Mouse (Mus musculus) v-Abl transformed pro-B cells (cell line): ENCODE data around the gene Glyctk.

Source experiments
- in situ Hi-C, 2 experiments: fragments of 400-800 bp; cut with MboI; formaldehyde crosslinking; loops; one replicate each; pipeline ENCODE4 v1.15.1; 2025; ENCODE audit not compliant: unreplicated experiment in 2 of 2

Glyctk gene

DNA sequence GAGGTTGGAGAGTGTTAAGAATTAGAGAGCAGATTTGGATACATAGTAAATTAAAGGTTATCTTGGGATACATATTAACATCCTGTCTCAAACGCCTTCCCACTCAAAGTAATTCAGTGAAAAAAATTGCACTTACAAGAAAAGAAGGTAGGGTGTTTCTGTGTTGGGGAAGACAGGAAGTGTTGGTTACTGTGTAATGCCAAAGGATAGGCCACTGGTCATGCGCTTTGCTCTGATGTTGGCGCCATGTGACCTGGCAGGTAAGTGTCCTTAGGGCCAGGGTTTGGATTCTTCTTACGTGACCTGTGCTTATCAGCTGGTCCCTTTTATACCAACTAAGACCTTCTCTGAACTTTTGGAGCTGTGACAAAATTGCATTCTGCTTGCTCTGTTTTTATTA lies 24.2 kb upstream of the Glyctk start:
- in situ Hi-C loops = loop anchor here (25.0 kb wide), 2 partner anchors 1380 to 1945 kb away; partner anchors contain the start of genes Hyal2 (in 1 of the 2), Rassf1 (in 1 of the 2) and Tusc2 (in 1 of the 2)

DNA sequence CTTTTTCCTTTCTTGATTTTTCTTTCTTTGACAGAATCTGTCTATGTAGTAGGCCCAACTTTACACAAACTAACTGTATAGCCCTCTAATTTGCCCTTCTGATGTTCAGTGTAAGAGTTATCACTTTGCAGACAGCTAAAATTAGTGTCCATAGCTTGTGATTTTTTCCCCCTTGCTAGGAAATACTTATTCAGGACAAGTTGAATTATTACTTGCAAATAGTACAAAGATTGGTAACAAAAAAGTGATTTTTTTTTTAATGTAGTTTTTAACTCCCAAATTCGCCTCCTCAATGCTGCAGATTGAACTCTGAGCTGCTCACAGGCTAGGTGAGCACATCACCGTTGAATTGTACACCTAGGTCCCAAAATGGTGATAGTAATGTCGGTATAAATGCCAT lies 22.0 kb upstream of the Glyctk start:
- in situ Hi-C loops = loop anchor here (25.0 kb wide), 2 partner anchors 1382 to 1943 kb away; partner anchors contain the start of genes Hyal2 (in 1 of the 2), Rassf1 (in 1 of the 2) and Tusc2 (in 1 of the 2)

DNA sequence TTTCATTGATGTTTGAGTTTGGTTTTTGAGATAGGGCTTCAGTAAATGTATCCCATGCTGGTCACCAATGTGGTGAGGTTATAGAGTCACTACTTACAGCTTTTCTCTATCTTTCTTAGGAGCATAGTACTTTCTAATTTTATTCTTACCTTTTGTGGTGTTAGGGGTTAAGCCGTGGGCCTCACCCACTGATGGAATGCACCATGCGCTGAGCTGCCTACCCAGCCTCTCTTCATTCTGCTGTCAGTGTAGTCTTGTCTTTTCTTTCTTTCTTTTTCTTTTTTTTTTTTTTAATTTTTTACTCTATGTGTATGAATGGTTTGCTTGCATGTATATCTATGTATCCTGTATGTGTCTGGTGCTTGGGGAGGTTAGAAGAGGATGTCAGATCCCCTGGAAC lies 21.5 kb upstream of the Glyctk start:
- in situ Hi-C loops = loop anchor here (25.0 kb wide), 2 partner anchors 1383 to 1942 kb away; partner anchors contain the start of genes Hyal2 (in 1 of the 2), Rassf1 (in 1 of the 2) and Tusc2 (in 1 of the 2)

DNA sequence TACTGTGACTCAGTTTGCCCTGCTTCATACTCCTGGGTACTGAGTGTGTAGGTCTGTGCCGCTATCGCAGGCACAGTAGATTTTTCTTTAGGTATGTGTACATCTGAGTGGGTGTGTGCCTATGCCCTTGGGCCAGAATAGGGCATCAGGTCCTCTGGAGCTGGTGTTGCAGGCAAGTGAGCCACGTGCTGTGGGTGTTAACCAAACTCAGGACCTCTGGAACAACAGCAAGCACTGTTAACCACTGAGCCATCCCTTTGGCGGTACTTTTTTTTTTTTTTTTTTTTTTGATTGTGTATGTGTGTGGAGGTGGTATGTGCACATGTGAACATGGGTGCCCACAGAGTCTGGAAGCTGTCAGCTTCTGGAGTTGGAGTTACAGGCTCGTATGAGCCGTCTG lies 19.9 kb upstream of the Glyctk start:
- in situ Hi-C loops = loop anchor here (25.0 kb wide), 2 partner anchors 1385 to 1940 kb away; partner anchors contain the start of genes Hyal2 (in 1 of the 2), Rassf1 (in 1 of the 2) and Tusc2 (in 1 of the 2)

DNA sequence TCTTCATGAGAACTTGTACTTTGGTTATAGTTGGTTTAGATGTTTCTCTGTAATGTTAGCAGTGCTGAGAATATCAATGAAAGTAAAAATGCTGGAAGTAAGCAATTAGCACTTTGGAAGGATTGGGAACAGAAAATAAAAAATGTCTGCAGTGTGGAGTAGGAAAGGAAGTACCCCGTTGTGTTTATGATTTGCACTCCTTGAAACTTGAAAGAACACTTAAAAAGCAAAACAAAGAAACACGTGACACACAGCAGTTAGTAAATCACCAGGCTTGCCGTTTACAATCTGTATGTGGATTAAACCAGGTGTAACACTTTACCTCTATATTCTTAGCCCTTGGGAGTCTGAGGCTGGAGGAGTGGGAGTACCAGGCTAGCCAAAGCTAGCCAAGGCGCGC lies 18.8 kb upstream of the Glyctk start:
- in situ Hi-C loops = loop anchor here (25.0 kb wide), 2 partner anchors 1386 to 1939 kb away; partner anchors contain the start of genes Hyal2 (in 1 of the 2), Rassf1 (in 1 of the 2) and Tusc2 (in 1 of the 2)

DNA sequence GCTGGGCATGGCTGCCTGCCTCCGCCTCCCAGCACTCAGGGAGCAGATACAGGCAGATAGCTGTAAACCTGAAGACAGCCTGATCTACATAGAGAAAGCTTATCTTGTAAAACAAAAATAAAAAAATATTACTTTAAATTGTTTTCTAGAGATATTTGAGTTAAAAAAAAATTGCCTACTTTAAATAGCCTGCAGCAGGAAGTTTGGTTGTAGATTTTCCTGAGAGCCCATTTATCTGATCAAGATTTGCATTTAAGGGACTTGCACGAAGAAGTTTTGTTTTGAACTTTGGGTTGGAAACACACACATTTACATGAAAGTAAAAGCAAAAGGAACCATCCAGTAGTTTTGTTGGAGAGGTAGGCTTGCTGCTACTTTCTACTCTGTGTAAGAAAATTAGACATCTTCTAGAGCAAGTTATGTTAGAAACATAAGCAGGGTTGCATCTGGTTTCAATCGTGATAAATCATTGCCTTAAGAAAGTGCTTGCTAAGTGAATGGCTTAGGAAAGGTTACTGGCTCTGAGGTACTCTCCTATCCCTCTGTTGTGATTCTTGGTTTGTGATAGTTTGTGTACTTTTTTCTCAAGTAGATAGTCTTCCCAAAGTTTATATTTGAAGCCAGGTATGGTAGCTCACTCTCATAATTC lies 17.7 kb upstream of the Glyctk start:
- in situ Hi-C loops = loop anchor here (25.0 kb wide), 2 partner anchors 1387 to 1938 kb away; partner anchors contain the start of genes Hyal2 (in 1 of the 2), Rassf1 (in 1 of the 2) and Tusc2 (in 1 of the 2)

DNA sequence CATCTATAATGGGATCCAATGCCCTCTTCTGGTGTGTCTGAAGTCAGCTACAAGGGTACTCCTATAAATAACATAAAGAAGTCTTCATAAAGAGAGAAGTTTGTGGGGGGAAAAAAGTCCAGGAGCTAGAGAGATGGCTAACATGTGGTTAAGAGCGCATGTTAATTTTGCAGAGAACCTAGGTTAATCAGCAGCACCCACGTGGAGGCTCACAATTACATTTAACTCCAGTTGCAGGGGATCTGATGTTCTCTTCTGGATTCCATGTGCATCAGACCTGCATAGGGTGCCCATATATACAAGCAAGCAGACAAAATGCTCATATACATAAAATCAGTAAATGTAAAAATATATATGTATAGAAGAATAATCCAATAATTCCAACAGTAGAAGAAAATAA lies 15.4 kb upstream of the Glyctk start:
- in situ Hi-C loops = loop anchor here (25.0 kb wide), 4 partner anchors 264 to 1364 kb away; partner anchors contain the start of genes Abhd14a (in 2 of the 2), Abhd14b (in 2 of the 2), Acy1 (in 2 of the 2) and Rpl29 (in 2 of the 2)

DNA sequence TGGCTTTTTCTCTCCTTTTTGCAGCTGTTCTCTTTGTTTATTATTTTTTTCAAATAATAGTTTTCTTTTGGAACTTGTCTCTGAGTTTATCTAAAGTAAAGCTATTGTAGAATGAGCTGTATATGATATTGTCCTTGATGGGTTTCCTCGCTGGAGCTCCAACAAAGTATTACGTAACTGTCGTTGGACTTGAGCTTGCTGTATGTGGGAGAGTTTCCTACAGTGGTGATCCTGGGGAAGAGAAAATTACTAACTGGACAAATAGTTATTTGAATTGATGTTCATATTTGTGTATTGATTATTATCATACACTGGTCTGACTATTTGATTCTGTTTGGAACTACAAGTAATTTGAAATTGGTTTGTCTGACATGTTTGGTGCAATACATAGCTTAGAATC lies 14.6 kb upstream of the Glyctk start:
- in situ Hi-C loops = loop anchor here (25.0 kb wide), 4 partner anchors 265 to 1365 kb away; partner anchors contain the start of genes Abhd14a (in 2 of the 2), Abhd14b (in 2 of the 2), Acy1 (in 2 of the 2) and Rpl29 (in 2 of the 2)

DNA sequence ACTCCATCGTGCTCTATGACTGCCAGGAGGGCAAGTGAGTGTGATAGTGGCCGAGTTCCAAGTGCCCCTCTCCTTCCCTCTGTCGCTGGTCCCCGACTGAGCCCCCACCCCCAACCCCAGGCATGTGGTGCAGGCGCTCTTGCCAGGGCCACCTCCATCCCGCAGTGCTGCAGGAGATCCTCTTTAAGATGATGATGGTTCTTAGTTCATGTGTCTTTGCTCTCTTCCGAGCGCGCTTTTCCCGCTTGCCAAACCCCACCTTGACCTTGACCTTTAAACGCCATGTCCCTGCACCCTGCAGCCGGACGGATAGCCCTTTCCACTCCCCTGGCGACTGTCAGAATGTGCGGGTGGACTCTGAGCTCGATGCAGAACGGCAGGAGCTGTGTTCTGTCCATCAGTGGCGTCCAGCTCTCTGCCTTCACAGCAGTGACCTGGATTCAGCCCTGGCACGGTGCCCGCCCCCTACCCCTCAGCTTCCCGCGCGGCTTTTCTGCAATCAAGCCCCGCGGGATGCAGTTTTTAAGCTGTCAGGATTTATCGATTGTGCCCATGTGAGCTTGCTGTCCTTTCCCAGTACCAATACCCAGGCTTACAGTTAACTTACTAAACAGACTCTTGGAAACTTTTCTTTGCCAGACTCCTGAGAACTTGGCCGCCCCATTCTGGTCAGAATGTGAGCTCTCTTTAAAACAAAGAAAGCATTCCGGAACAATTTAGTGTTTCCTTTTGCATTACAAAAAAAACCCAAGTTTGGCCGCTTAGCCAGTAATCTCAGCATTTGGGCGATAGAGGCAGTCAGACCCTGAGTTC lies 13.6 kb upstream of the Glyctk start:
- in situ Hi-C loops = loop anchor here (25.0 kb wide), 4 partner anchors 266 to 1366 kb away; partner anchors contain the start of genes Abhd14a (in 2 of the 2), Abhd14b (in 2 of the 2), Acy1 (in 2 of the 2) and Rpl29 (in 2 of the 2)

DNA sequence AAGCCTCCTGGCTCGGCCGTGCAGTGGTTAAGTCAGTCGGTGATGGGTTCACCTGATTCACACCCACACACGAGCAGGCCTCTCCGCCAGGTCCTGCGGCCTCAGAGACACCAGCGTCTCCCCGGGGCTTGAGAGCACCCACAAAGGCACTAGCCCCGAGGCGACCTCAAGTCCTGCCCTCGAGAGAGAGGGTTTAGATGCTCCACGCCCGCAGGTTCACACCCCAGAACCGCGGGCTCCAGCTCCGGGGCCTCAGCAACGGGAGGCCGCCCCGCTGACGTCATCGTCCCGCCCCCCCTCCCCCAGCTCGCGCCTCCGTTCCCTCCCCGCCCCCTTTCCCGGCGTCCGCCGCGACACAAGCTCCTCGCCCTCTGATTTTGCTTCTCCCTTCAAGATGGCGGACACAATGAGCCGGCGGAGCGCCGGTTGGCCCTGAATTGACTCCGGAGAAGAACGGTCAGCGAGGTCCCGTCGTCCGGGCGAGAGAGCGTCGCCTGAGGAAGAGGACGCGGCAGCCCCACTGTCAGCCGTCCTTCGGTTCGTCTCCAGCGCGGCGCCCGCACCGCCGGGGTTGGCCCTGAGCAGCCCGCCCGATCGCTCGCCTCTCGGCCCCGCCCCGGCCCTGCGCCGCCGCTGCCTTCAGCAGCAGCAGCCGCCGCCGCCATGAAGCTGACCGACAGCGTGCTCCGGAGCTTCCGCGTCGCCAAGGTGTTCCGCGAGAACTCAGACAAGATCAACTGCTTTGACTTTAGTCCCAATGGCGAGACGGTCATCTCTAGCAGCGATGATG lies 12.8 kb upstream of the Glyctk start, which contains the start of gene Wdr82:
Wdr82 (plus strand) TSS at position 373 of the 790 bp plus-strand sequence.
- in situ Hi-C loops = loop anchor here (25.0 kb wide), 4 partner anchors 267 to 1367 kb away; partner anchors contain the start of genes Abhd14a (in 2 of the 2), Abhd14b (in 2 of the 2), Acy1 (in 2 of the 2) and Rpl29 (in 2 of the 2)

DNA sequence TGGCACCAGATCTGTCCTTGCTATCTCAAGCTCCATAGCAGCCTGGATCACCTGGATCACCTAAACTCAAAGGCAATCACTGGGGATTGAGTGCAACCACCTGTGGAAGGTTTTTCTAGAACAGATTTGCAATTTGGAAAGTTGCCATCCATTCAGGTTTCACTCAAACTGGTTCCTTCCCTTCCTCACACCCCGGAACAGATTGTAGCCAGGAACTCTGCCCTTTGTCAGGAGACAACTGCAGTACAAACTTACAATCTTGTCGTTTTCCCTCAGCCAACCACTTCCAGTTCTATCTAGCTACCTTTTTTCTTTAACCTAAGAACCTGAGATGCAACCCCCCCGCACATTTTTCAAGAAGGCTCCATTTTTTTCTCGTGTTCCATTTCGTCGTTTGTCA lies 12.0 kb upstream of the Glyctk start:
- in situ Hi-C loops = loop anchor here (5.0 to 25.0 kb wide), 5 partner anchors 37 to 1367 kb away; partner anchors contain the start of genes Abhd14a (in 2 of the 2), Abhd14b (in 2 of the 2), Acy1 (in 2 of the 2) and Rpl29 (in 2 of the 2)

DNA sequence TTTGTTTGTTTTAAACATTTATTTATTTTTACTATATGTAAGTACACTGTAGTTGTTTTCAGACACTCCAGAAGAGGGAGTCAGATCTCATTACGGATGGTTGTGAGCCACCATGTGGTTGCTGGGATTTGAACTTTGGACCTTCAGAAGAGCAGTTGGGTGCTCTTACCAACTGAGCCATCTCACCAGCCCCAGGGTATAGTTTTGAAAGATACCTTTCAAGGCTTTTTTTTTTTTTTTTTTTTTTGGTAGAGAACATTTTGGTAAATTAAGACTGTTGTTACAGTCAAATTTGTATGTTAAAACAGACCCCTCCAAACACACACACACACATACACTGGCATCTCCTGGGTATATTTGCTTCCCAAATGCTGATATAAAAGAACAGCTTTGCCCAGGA lies 11.1 kb upstream of the Glyctk start:
- in situ Hi-C loops = loop anchor here (5.0 to 25.0 kb wide), 5 partner anchors 38 to 1368 kb away; partner anchors contain the start of genes Abhd14a (in 2 of the 2), Abhd14b (in 2 of the 2), Acy1 (in 2 of the 2) and Rpl29 (in 2 of the 2)

DNA sequence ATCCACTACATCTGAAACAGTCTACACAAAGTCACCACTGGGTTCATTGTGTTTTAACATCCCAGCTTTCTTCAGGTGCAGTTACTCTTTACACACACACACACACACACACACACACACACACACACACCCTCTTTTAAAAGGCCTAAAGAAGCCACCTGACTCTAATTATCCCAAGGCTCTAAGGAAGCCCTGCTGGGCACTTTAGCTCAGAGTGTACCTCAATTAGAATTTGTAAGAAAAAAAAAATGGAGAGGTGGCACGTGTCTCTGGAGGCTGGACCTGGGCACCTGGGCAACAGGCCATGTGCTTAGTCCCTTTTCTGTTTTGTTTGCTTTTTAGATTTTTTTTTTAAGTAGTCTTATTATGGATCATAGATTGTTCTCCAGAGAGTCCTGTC lies 9.8 kb upstream of the Glyctk start:
- in situ Hi-C loops = loop anchor here (5.0 to 25.0 kb wide), 5 partner anchors 40 to 1370 kb away; partner anchors contain the start of genes Abhd14a (in 2 of the 2), Abhd14b (in 2 of the 2), Acy1 (in 2 of the 2) and Rpl29 (in 2 of the 2)

DNA sequence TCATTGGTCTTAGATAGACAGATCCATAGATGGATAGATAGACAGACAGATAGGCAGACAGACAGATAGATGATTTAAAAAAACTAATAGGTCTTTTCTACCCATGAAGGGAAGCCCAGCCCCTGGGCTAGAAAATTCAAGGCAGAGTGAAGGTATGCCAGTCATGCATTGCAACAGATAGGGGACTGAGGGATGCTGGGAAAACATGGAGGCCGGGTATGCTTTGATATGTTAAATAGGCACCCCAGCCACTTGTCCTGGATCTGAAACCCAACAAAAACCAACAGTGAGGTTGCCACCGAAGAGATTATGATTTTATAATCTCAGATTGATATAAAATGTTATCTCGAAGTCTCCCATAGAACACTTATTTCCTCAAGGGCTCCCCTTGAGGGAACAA lies 9.3 kb upstream of the Glyctk start:
- in situ Hi-C loops = loop anchor here (5.0 to 25.0 kb wide), 5 partner anchors 40 to 1370 kb away; partner anchors contain the start of genes Abhd14a (in 2 of the 2), Abhd14b (in 2 of the 2), Acy1 (in 2 of the 2) and Rpl29 (in 2 of the 2)

DNA sequence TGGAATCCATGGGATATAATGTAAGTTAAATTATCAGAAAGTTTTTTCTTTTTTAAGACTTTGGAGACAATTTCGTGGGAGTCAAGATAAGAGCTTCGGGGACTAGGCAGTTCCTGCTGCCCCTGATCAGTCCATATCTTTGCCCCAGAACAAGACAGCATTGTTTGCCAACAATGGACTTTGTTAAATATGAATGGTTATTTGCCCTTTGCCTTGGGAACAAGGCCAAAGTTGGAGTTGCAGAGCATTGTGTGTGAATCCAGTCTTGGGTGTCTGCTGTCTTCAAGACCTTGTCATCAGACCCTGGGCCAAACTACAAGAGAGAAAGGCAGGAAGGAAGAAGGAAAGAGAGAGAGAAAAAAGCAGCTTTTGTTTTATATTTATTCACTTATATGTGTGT lies 8.8 kb upstream of the Glyctk start:
- in situ Hi-C loops = loop anchor here (5.0 to 25.0 kb wide), 5 partner anchors 41 to 1371 kb away; partner anchors contain the start of genes Abhd14a (in 2 of the 2), Abhd14b (in 2 of the 2), Acy1 (in 2 of the 2) and Rpl29 (in 2 of the 2)

DNA sequence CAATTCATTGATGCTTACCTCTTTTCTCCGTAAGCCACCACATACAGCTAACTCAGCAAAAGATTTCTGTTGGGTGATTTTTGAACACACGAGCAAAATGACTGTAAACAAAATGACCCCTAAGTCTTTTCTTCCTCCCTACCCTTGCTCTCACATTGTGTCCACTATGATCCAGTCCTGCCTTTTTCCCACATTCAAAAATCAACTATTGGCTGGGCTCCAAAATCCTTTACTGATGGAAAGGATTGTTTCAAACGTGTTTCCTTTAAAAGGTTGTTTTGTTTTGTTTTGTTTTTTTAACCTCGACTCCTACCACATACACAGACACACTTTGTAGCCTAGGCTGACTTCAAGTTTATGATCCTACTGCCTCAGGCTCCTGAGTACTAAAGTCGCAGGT lies 2.5 kb upstream of the Glyctk start:
- in situ Hi-C loops = loop anchor here (5.0 to 25.0 kb wide), 5 partner anchors 122 to 1377 kb away; partner anchors contain the start of genes Abhd14a (in 2 of the 2), Abhd14b (in 2 of the 2), Acy1 (in 2 of the 2) and Rpl29 (in 2 of the 2)

DNA sequence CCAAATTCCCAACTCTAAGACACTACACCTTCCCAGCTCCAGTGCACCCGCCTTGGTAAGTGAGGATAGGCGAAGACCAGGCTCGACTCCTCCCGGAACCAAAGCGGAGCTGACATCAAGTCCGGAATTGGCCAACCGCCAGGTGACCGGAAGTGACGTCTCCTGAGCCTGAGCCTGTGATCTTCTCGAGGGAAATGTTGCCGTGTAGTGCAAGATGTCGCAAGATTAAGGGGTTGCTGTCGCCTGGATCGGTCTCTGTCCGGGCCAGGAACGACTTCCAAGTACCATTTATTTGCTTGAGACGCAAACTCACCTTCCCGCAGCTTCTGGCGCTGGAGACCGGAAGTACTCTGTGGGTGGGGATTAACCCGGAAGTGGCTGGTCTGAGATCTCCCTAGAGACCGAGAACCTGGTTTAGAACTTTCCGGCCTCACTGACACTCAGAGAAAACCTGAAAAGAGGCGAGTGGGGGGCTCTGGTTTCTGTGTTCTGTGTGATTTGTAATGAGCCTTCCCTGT lies 1.9 kb upstream of the Glyctk start:
- in situ Hi-C loops = loop anchor here (5.0 to 25.0 kb wide), 7 partner anchors 52 to 1377 kb away; partner anchors contain the start of genes Abhd14a (in 2 of the 2), Abhd14b (in 2 of the 2), Acy1 (in 2 of the 2) and Rpl29 (in 2 of the 2)

DNA sequence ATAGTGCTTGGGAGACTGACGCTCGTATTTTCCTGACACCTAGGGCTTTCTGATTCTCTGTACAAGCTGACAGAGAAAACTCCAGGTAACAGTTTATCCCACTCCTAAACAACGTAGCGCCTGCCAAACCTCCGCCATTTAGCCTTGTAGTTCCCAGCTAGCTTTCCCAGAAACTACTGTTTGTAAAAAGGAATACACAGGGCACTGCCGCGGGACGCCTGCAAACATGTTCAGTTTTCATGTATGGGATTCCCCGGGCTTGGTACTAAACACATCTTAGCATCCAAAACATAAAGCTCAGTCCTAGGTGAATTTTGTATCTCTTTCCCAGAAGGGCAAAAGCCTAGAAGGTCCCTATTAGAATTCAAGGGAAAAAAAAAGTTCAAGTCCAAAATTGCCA lies 1.3 kb upstream of the Glyctk start:
- in situ Hi-C loops = loop anchor here (5.0 to 25.0 kb wide), 6 partner anchors 53 to 1378 kb away; partner anchors contain the start of genes Abhd14a (in 2 of the 2), Abhd14b (in 2 of the 2), Acy1 (in 2 of the 2) and Rpl29 (in 2 of the 2)
